Mouse (Mus musculus) bone marrow macrophage, adult 2 months (primary cell): ENCODE results near the gene Cdh3. TPM values are rescaled to one million over a fixed set of nuclear protein-coding genes. Genes with fewer than 3 reads are reported as not detected.

Experiments
- H3K27ac ChIP-seq: 2 replicates; pipeline ENCODE4 v1.5.1; 2012; ENCODE audit warnings: low read depth, low read length; ENCODE audit not compliant: insufficient read depth
- H3K4me1 ChIP-seq: 2 replicates; pipeline ENCODE4 v1.6.1; 2012; ENCODE audit warnings: low read length; ENCODE audit not compliant: control insufficient read depth, insufficient read depth
- H3K4me3 ChIP-seq: 2 replicates; pipeline ENCODE4 v1.5.1; 2012; ENCODE audit warnings: mild to moderate bottlenecking, low read length, moderate library complexity; ENCODE audit not compliant: insufficient read depth
- CTCF ChIP-seq: IDR thresholded peaks from 2 replicates; pipeline ENCODE4 v1.5.1; 2012; ENCODE audit warnings: low read depth, mild to moderate bottlenecking, low read length, moderate library complexity
- POLR2A ChIP-seq: IDR thresholded peaks from 2 replicates; pipeline ENCODE4 v1.6.1; 2012; ENCODE audit warnings: mild to moderate bottlenecking, low read depth, low read length, borderline replicate concordance
- polyA plus RNA-seq: library from polyadenylated mRNA; stranded (reverse); fragments of >200 nt; gene quantifications from 2 replicates; pipeline ENCODE4 v1.2.4, GENCODE M21; 2012; ENCODE audit not compliant: missing spikeins, insufficient read depth, insufficient read length

Gene Cdh3
- polyA plus RNA-seq, 1 experiment: not detected

- TF ChIP-seq POLR2A (no peak), CTCF (no peak)
- Histone ChIP-seq H3K27ac (no peak overlapping the region), H3K4me1 (peaks cover 6% of the 10 kb centered on the region; the same call in 1 of the 2 replicates), H3K4me3 (peak overlapping the region; percentile 48)
Observed at GRCm38 (mm10) chr8:106603933-106604332, 93.2 kb downstream of the Cdh3 start.

- no peak overlapping the region for H3K4me3 ChIP-seq
- H3K4me1 ChIP-seq: peaks cover 11% of the 10 kb centered on the region
- H3K27ac ChIP-seq: no peak overlapping the region
- no peak for TF ChIP-seq CTCF
- no peak for TF ChIP-seq POLR2A
Observed at GRCm38 (mm10) chr8:106605657-106606056, 95.0 kb downstream of the Cdh3 start.

- Histone ChIP-seq H3K27ac (no peak overlapping the region), H3K4me1 (peaks cover 13% of the 10 kb centered on the region), H3K4me3 (no peak overlapping the region)
- no peak for TF ChIP-seq CTCF
- TF ChIP-seq POLR2A: no peak
Observed at GRCm38 (mm10) chr8:106606121-106606520, 95.4 kb downstream of the Cdh3 start.

GRCm38 (mm10) chr8:106606601-106607145, 96.0 kb downstream of the Cdh3 start:
- TF ChIP-seq CTCF: no peak
- TF ChIP-seq POLR2A: no peak
- no peak overlapping the region for H3K4me3 ChIP-seq
- H3K27ac ChIP-seq: no peak overlapping the region
- H3K4me1 ChIP-seq: peaks cover 16% of the 10 kb centered on the region

Other genes with a start within 250 kb of the Cdh3 start
- 0.77 and 1.0 TPM in 2 replicates for gene Smpd3, start 172.9 kb upstream of the Cdh3 start, polyA plus RNA-seq
- 27.0 and 28.9 TPM in 2 replicates for gene Zfp90, start 95.6 kb upstream of the Cdh3 start, polyA plus RNA-seq
- not detected in 2 replicates for gene 6030452D12Rik, start 10.4 kb upstream of the Cdh3 start, polyA plus RNA-seq
- gene Gm10073, start 62.6 kb downstream of the Cdh3 start, polyA plus RNA-seq: 54.5 and 99.5 TPM in 2 replicates
- 0.12 TPM in 1 of 2 replicates, not detected in the other for gene Cdh1, start 92.5 kb downstream of the Cdh3 start, polyA plus RNA-seq
- gene Tango6, start 172.2 kb downstream of the Cdh3 start, polyA plus RNA-seq: 0.75 and 1.1 TPM in 2 replicates